Mouse (Mus musculus) bone marrow, adult 2 months (tissue): ENCODE measurements around the gene Dbx2. TPM values are rescaled to one million over a fixed set of nuclear protein-coding genes. Genes with fewer than 3 reads are reported as not detected.

Source experiments
- H3K27ac ChIP-seq: fragments of 200-500 bp; 2 replicates; pipeline ENCODE4 v1.5.1; 2012; ENCODE audit warnings: low read depth, mild to moderate bottlenecking, control low read depth, inconsistent platforms, low read length; ENCODE audit not compliant: control insufficient read depth, poor library complexity, insufficient read depth
- H3K4me1 ChIP-seq: fragments of 200-500 bp; 2 replicates; pipeline ENCODE4 v1.6.1; 2011; ENCODE audit warnings: low read length; ENCODE audit not compliant: control insufficient read depth, insufficient read depth
- H3K4me3 ChIP-seq: fragments of 200-500 bp; replicated peaks from 2 replicates; pipeline ENCODE3; 2011; ENCODE audit warnings: mild to moderate bottlenecking, low read depth, low read length, control low read depth; ENCODE audit not compliant: control insufficient read depth
- CTCF ChIP-seq: fragments of 200-500 bp; IDR thresholded peaks from 2 replicates; pipeline ENCODE4 v1.5.1; 2011; ENCODE audit warnings: low read length, control low read depth; ENCODE audit not compliant: control insufficient read depth, insufficient read depth
- POLR2A ChIP-seq: fragments of 200-500 bp; IDR thresholded peaks from 2 replicates; pipeline ENCODE4 v1.6.1; 2011; ENCODE audit warnings: low read depth, mild to moderate bottlenecking, control low read depth, low read length, borderline replicate concordance; ENCODE audit not compliant: control insufficient read depth
- WGBS: fragments of 180-500 bp; shearing (Covaris S2); methylation state at CpG from one replicate; pipeline ENCODE4 v1.1.7; 2018; 5-methylcytosine and 5-hydroxymethylcytosine counted together
- polyA plus RNA-seq: library from polyadenylated mRNA; stranded (reverse); fragments of >200 nt; gene quantifications from 2 replicates; pipeline ENCODE4 v1.2.4, GENCODE M21; 2011; ENCODE audit warnings: low replicate concordance; ENCODE audit not compliant: missing spikeins, insufficient read depth, insufficient read length

Gene Dbx2
- polyA plus RNA-seq, 1 experiment = not detected

DNA sequence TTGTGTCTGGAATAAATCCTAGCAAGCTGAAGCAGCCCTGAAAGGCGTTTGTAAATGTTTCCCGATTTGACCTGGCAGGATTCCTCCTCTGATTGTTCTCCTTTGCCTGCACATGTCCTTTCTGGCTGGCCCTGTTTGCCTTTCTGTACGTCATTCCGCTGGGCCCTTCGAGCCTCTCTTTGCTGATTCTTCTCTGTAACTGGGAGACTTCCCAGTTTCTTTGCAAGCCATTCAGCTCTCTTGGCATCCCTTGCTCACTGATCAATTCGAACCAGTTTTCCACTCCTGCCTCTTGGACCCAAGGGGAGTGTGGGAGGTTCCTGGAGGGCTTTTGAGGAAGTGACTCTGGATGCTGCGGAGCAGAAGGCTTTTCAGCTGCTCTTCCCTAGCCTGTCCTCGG is 11.4 kb upstream of the Dbx2 start:
- WGBS = 41% methylated on average over 8 of the region's 8 CpGs
- TF ChIP-seq POLR2A = no peak
- no peak for TF ChIP-seq CTCF
- Histone ChIP-seq H3K4me1 (no peaks in the 10 kb centered on the region), H3K27ac (no peak overlapping the region), H3K4me3 (no peak overlapping the region)

DNA sequence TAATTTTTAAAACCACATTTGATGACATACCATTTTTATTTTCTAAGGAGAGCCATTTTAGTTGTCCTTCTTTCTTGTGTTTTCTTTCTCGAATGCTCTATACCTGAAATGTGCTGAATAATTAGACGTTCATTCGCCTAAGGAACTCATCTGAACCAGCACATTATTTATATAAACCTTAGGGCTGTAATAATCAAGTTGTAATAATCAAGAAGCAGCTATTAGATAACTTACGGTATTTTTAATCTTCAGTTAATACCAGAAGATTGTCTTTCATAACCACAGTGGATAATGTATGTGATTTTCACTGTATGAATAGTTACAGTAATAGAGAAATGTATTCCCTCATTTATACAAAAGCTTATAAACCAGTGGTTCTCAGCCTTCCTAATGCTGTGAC is 9.2 kb upstream of the Dbx2 start:
- Histone ChIP-seq H3K4me3 (no peak overlapping the region), H3K27ac (no peak overlapping the region)
- 88% methylated on average over 4 of the region's 4 CpGs for WGBS

DNA sequence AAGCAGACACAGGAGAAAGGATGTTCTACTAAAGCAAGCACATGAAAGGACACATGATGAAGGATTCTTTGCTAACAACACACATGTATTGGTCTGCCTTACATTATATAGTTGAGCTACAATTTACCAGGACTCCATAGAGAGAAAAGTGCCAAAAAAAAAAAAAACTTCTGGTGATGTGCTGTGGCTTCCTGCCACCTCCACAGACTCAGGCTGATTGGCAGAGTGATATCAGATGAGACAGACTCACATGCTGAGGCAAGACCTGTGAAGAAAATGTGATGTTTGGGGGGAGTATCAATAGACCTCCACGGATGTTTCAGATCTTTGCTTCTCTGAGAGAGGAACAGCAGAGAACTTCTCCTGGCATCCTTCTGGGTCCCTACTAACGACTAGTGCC is 6.0 kb upstream of the Dbx2 start:
- Histone ChIP-seq H3K4me1 (no peaks in the 10 kb centered on the region; the same call in 1 of the 2 replicates), H3K27ac (no peak overlapping the region), H3K4me3 (no peak overlapping the region)
- WGBS = 72% methylated on average over 2 of the region's 2 CpGs
- no peak for TF ChIP-seq POLR2A
- no peak for TF ChIP-seq CTCF

More for the DNA sequence above, 9.2 kb upstream of the Dbx2 start:
- TF ChIP-seq CTCF = no peak
- no peaks in the 10 kb centered on the region; the same call in 1 of the 2 replicates for H3K4me1 ChIP-seq

DNA sequence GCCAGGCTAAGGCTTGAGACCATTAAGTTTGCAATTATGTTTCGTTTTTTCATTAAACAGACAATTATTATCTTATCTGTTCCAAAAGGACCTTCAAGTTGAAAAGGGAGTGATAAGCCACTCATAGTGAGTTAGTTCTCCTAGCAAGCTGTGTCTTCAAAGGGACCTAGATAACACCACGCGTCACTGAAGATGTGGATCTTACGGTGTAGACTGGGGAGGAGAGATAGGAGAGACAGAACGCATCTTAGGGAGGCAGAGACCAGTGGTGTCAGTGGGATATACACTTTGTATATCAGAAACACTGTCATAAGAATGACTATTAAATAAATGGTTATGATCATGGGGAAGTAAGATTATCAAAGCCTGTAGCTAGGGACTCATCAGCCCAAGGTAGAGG is 4.6 kb upstream of the Dbx2 start:
- WGBS = 77% methylated on average over 5 of the region's 5 CpGs
- Histone ChIP-seq H3K4me3 (no peak overlapping the region), H3K4me1 (no peaks in the 10 kb centered on the region; the same call in 1 of the 2 replicates), H3K27ac (no peak overlapping the region)
- TF ChIP-seq POLR2A (no peak), CTCF (no peak)

DNA sequence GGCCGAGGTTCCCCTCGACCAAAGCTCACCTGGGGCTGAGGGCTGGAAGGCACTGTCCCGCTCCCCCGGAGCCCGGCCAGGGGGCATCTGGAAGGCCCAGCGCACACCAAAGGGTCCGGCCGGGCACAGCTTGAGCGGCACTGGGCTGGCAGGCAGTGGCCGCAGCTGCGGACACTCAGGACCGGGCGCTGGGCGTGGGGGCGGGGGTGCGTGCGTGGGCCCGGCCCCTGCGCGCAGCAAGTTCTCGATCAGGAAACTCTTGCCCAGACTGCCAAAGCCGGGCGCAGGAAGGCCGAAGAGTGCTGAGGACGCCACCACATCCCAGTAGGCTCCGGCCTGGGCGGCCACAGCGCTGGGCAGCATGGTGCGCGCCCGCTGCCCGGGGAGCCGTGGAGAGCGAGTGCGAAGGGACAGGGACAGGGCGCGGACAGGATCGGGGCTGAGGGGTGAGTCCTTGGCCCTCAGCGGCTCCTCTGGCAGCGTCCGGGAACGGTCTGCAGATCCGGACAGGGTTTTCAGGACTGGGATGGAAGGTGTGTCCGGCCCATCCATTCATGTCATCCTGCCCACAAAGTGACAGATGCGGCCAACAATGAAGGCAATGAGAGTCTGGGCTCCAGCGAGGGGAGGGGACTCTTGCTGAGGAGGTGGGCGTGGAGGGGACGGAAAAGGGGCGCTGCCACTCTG is 1.4 kb downstream of the Dbx2 start:
- WGBS = 8% methylated on average over 49 of the region's 49 CpGs
- TF ChIP-seq POLR2A (no peak), CTCF (no peak)
- Histone ChIP-seq H3K27ac (no peak overlapping the region), H3K4me1 (no peaks in the 10 kb centered on the region), H3K4me3 (no peak overlapping the region)

DNA sequence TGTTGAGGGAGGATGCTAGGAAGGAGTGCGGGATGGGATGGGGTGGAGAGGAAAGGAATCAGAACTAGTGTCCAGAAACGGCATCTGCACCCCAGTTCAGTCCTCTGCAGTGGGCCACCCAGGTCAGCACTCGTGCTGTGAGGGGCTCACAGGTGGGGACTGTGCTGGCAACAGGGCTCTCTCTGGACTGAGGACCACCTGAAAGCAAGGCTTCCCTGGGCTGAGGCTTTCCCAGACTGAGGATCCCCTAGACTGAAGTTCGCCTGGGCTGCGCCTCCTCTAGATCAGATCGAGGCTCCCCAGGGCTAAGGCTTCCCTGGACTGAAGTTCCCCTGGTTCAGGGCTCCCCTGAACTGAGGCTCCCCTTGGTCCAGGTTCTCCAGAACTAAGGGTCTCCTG is 1.9 kb downstream of the Dbx2 start:
- no peaks in the 10 kb centered on the region for H3K4me1 ChIP-seq
- no peak overlapping the region for H3K27ac ChIP-seq
- no peak for TF ChIP-seq CTCF
- WGBS = 17% methylated on average over 6 of the region's 6 CpGs
- H3K4me3 ChIP-seq = no peak overlapping the region

DNA sequence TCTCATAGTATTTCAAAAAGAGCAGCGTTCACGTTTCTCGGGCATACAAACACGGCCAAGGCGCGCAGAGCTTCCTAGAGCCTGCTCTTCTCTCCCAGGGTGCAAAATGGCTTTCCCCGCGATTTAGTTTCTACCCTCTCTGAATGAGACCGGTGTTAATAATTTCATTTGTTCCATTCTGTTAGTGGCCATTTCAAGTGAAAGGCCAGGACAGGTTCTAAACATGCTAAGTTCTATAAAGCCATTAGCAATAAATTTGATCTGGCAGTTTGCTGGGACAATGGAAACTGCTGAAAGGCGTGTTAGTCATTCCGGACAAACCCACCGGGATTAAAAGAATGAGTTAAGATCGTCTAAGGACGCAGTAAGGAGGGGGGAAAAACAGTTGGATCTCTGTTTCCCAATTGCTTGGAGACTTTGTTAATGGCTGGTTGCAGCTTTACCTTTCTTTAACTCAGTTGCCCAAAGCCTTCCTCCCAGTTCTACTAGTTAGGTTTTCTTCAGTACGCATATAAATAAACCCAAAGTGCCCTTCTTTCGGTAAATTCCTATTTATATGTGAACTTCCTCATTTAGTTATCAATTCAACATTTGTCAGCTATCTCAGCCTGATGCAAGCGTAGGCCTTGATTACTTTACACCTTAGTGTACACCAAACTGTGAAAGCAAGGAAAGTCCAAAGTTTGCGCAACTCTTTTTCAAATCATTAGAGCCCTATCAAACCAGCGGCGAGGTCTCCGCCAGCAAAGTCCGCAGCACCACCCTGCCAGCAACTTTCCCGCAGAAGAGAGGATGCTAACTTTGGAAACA is 2.7 kb downstream of the Dbx2 start:
- TF ChIP-seq CTCF (no peak), POLR2A (no peak)
- Histone ChIP-seq H3K27ac (no peak overlapping the region), H3K4me3 (no peak overlapping the region), H3K4me1 (no peaks in the 10 kb centered on the region)
- WGBS = 10% methylated on average over 23 of the region's 23 CpGs

DNA sequence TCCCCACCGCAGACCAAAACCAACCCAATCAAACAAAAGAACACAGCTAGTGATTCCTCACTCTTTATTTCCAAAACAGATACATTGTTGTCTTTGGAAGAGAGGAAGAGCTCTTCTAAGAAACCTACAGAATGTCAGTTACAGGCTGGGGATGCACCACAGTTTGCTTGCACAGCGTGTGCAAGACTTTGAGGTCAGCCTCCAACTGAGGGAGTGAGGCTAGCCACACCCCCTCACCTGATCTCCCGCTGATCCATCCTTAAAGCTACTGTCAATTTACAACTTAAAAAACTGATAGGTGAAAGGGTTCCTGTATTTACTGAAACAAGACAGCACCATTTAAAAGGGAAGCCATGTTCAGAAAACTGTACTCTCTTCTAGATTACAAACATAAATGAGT is 3.9 kb downstream of the Dbx2 start:
- H3K4me3 ChIP-seq = no peak overlapping the region
- WGBS = 4% methylated on average over 3 of the region's 3 CpGs

DNA sequence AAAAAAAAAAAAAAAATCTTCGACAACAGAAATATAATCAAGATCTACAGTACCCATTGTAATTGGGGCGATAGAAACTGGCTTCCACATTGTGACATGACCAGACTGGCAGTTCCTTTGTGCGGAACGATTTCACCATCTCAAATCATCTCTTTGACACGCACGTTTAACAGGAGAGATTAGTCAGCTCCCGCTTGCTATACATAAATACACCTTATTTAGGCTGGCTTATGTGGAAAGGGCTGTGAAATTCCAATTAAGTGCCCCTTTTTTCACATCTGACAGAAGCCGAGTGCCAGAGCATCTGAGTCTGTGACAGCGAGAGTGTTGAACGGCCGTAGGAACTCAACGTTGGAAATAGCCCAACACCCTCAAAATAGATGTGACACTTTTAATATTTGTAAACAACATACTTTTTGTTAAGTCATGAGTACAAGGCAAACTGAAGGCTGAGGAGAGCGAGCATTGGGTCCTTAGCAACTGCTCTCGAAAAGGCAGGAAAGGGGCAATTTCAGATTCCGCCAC is 12.2 kb downstream of the Dbx2 start:
- Histone ChIP-seq H3K4me1 (no peaks in the 10 kb centered on the region), H3K4me3 (no peak overlapping the region), H3K27ac (no peak overlapping the region)
- TF ChIP-seq CTCF (no peak), POLR2A (no peak)
- 87% methylated on average over 15 of the region's 15 CpGs for WGBS

More for the DNA sequence above, 3.9 kb downstream of the Dbx2 start:
- Histone ChIP-seq H3K27ac (no peak overlapping the region), H3K4me1 (no peaks in the 10 kb centered on the region)
- no peak for TF ChIP-seq CTCF
- no peak for TF ChIP-seq POLR2A
